Mouse (Mus musculus): ENCODE data around the gene Fam171a2.

DNA sequence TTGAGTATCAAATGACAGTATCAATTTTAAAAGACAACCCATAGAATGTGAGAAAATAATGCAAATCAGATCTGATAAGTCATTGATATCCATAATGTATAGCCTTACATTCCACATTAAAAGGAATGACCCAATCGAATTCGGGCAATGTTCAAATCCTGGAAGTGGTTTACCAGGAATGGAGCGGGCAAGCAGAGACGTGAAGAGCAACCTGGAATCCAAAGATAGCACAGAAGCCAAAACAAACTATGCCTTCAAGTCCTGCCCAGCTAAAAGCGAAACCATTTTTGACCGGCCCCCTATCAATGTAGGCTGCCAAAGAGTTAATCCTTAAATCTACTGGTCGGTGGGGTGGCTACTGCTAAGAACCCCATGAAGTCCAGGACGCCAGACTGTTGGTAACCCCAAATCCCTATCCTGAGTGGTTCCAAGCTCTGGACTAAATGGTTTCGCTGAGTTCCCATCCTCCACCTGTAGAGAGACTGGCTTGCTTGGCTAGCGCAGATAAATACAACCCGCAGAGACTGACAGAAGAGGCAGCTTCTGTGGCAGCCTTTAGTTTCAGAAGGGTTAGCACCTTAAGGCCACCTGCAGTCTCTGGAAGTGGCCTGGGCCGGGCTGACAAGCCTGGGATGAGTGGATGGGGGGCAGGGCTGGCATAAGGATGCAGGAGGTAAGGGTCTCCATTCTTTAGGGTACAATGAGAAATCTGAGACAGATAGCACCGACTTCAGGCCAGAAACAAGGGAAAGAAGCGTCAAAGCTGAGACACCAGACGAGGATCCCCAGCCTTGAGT, 54.8 kb downstream of the Fam171a2 start:
- TF ChIP-seq CTCF (IDR thresholded peaks at IDR 0.05; ENCODE audit: low read depth): no peak
- no peak for TF ChIP-seq EP300 (IDR thresholded peaks at IDR 0.05; ENCODE audit: low read depth)
